Mouse (Mus musculus): ENCODE data around the gene Lama5.

The Lama5 gene

DNA sequence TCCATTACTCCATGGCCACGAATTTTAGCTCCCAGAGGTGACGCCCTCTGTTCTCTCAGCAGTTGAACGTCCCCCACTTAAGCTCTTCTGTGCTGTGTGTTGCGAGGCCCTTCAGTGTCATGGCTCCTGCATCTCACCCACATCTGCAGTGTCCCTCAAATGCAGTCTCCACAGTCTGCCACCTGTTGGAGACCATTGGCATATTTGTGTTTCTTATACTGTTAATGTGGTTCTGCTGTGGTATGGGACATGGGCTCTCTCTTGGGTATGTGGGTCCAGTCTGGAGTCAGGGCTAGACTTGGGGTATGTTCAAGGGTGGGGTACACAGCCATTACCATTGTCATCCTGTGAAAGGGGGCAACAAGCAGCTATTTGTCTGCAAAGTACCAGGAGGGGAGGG is 52.5 kb downstream of the Lama5 start:
- Histone ChIP-seq H3K36me3 (ENCODE audit: control insufficient read depth, insufficient read depth, low read length, poor library complexity, severe bottlenecking) (peaks cover 1% of the 10 kb centered on the region), H3K27me3 (ENCODE audit: control insufficient read depth, insufficient read depth, low read length, poor library complexity, severe bottlenecking) (no peaks in the 10 kb centered on the region)
- DNase-seq (ENCODE audit: low read depth, low spot score): peak; percentile 44

DNA sequence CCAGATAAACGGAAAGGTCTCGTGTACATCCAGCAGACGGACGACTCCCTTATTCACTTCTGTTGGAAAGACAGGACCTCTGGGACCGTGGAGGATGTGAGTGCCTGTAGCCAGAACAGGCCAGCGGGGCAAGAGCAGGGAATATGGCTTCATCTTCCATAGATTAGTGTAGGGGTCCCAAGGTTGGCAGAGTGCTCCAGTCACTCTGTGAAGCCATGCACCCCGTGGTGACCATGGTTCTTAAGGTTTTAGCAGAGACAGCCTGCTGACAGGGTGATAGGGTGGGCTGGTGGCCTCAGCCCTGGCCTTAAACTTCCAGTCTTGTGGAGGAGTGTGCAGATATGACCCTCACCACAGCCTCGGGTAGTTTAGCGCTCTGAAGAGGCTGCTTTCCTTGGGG is 53.5 kb downstream of the Lama5 start:
- peaks cover 1% of the 10 kb centered on the region; the same call in 1 of the 2 replicates for H3K36me3 ChIP-seq (ENCODE audit: control insufficient read depth, insufficient read depth, low read length, poor library complexity, severe bottlenecking)
- H3K27me3 ChIP-seq (ENCODE audit: control insufficient read depth, insufficient read depth, low read length, poor library complexity, severe bottlenecking): no peaks in the 10 kb centered on the region
- no peak for DNase-seq (ENCODE audit: low read depth, low spot score)

DNA sequence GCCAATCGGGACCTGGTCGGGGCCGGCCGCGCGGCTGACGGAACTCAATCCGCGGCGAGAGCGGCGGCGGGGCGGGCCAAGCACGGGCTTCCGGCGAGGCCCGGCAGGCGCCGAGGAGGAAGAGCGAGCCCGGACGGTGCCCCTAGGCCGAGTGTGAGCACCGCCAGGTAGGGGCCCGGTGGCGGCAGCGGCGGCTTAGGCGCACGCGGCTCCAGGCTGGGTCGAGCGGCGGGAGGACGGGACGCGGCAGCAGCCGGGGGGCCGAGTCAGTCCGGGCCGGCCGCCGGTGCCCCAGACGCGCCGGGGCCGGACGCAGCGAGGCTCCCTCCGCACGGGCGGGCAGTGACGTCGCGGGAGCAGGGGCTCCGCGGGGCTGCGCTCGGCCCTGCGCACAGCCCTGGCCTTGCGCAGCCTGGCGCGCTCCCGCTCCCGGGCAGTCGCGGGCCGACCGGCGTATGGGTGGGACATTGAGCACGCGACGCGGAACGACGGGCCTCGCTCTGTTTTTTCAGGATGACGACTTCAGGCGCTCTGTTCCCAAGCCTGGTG is 54.1 kb downstream of the Lama5 start:
- no peak for DNase-seq (ENCODE audit: low read depth, low spot score)
- peaks cover 1% of the 10 kb centered on the region; the same call in 1 of the 2 replicates for H3K36me3 ChIP-seq (ENCODE audit: control insufficient read depth, insufficient read depth, low read length, poor library complexity, severe bottlenecking)
- H3K27me3 ChIP-seq (ENCODE audit: control insufficient read depth, insufficient read depth, low read length, poor library complexity, severe bottlenecking): no peaks in the 10 kb centered on the region

DNA sequence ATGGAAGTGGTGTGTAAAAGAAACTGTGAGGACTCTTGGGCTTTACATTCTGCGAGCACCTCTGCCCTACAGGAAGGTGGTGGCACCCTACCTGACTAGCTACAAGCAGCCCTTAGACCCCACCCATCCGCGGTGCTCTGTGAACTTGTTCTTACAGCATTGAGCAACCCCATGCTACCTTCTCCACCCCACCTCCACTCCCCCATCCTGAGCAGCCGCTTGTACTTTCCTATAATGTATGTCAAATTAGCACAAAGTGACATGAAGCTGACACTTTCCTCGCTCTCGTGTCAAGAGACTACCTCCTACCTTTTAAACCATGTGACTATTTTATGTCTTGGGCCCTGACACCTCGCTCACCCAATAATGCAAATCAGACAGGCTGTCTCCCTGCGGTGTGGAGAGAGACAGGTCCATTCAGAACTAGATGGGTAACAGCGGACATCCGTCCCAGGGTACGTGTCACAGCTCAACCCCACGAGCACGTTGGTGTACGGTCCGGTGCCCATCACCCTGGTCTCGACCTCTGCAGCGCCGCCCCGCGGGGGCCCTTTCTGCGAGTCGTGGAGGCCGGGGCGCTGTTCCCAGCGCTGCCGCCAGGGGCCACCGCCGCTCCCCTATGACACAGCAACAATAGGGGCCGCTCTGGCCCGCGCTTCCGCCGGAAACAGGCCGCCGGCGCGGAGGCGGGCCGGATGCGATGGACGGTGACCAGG is 54.7 kb downstream of the Lama5 start, which contains the start of gene Adrm1:
Gene Adrm1, plus strand, starts transcription at position 680 of the 716 bp plus-strand sequence.
- Histone ChIP-seq H3K36me3 (ENCODE audit: control insufficient read depth, insufficient read depth, low read length, poor library complexity, severe bottlenecking) (peaks cover 1% of the 10 kb centered on the region; the same call in 1 of the 2 replicates), H3K27me3 (ENCODE audit: control insufficient read depth, insufficient read depth, low read length, poor library complexity, severe bottlenecking) (no peaks in the 10 kb centered on the region)
- peak; percentile 98 for DNase-seq (ENCODE audit: low read depth, low spot score)

DNA sequence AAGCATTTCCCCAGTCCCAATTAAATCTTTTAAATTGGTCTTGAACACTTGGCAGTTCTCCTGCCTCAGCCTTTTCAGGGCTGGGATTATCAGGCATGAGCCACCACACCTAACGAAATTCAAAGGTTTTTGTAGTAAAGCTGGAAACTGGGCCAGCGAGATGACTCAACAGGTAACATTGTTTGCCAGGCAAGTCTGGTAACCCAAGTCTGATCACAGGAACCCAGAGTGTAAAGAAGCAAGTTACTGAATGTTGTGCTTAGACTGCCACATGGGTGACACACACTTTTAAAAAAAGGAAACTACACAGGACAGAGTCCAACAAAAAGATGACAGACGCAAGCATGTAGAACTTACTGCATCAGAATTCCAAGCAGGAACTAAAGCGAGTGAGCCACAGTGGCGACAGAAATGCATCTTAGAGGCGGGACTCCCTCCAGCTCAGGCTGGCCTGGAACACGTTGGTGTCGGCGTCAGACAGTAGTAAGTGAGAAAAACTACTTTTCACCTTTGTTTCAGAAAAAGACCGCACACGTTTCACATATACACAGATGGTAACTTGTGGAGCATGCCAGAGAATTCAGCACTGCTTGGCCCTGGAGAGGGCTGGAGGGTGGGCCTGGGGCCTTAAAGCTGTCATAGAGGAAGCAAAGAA is 55.4 kb downstream of the Lama5 start:
- Histone ChIP-seq H3K27me3 (ENCODE audit: control insufficient read depth, insufficient read depth, low read length, poor library complexity, severe bottlenecking) (no peaks in the 10 kb centered on the region), H3K36me3 (ENCODE audit: control insufficient read depth, insufficient read depth, low read length, poor library complexity, severe bottlenecking) (peaks cover 1% of the 10 kb centered on the region; the same call in 1 of the 2 replicates)
- no peak for DNase-seq (ENCODE audit: low read depth, low spot score)

DNA sequence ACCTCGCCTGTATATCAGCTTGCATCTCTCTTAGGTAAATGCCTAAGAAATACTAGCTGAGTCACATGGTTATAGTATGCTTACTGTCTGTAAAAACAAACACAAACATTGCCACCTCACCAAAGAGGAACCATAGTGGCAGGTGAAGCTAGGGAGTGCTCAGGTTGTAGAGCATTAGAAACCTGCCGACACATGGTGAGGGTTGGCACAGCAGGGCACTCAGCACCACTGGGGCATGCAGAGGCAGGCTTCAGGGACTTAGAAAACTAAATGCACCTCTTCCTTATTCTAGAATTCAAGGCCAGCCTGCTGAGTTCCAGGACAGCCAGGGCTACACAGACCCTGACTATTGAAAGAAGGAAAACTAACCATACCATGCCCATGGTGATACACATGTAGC is 58.8 kb downstream of the Lama5 start:
- peaks cover 1% of the 10 kb centered on the region for H3K36me3 ChIP-seq (ENCODE audit: control insufficient read depth, insufficient read depth, low read length, poor library complexity, severe bottlenecking)
- DNase-seq (ENCODE audit: low read depth, low spot score): no peak
- no peaks in the 10 kb centered on the region for H3K27me3 ChIP-seq (ENCODE audit: control insufficient read depth, insufficient read depth, low read length, poor library complexity, severe bottlenecking)

DNA sequence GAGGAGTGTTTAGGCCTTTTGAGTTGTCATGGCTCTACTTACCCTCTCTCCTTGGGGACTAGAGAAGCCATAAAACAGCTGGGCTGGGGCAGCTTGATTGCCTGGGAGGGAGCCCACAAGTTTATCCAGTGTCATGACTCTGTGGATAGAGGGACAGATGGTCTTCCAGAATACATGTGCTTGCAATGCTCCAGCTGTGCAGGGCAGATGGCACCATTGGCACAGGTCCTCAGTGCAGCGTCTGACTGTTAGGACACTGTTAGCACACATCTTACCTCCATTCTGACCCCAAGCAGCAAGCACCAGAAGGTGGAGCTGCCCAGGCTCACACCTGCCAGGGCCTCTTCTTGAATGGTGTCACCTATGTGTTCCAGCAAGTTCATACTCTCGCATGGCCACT is 59.8 kb downstream of the Lama5 start:
- Histone ChIP-seq H3K36me3 (ENCODE audit: control insufficient read depth, insufficient read depth, low read length, poor library complexity, severe bottlenecking) (peaks cover 1% of the 10 kb centered on the region), H3K27me3 (ENCODE audit: control insufficient read depth, insufficient read depth, low read length, poor library complexity, severe bottlenecking) (no peaks in the 10 kb centered on the region)
- no peak for DNase-seq (ENCODE audit: low read depth, low spot score)

DNA sequence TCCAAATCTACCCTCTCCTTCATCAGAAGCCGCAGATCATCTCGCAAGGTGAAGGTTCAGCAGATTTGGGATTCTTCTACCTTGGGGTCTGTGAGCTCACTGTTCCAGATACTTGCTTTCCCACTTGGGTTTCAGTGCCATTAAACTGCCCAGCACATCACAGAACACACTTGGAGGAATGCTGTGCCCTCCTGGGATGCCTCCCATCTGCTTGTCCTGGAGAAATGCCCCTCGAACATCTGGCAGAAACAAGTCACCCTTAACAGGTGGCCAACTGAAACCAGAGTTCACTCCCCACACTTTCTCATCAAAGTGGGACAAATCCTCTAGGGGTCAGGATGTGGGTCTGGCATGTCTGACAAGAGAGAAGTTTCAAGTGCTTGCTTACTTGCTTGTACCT is 67.0 kb downstream of the Lama5 start:
- H3K27me3 ChIP-seq (ENCODE audit: control insufficient read depth, insufficient read depth, low read length, poor library complexity, severe bottlenecking): no peaks in the 10 kb centered on the region
- DNase-seq (ENCODE audit: low read depth, low spot score): no peak
- peaks cover 10% of the 10 kb centered on the region for H3K36me3 ChIP-seq (ENCODE audit: control insufficient read depth, insufficient read depth, low read length, poor library complexity, severe bottlenecking)

DNA sequence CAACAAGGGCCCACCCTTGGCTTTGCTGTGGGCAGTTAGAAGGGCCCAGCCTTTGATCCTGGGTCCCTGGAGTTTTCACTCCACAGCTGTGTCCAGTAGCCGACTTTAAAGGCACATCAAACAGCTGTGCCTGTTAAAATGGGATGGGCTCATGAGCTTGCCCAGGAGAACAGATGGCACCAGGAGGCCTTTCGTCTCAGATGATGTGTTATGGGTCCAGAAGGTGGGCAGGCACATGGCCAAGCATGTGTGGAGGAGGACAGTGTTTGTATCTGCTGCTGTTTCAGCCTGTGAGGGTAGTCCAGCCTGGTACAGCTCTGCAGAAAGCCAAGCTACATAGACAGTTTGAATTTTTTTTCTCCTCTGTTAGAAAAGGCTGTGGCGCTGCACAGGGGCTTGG is 70.9 kb downstream of the Lama5 start:
- no peak for DNase-seq (ENCODE audit: low read depth, low spot score)
- H3K27me3 ChIP-seq (ENCODE audit: control insufficient read depth, insufficient read depth, low read length, poor library complexity, severe bottlenecking): no peaks in the 10 kb centered on the region
- H3K36me3 ChIP-seq (ENCODE audit: control insufficient read depth, insufficient read depth, low read length, poor library complexity, severe bottlenecking): peaks cover 16% of the 10 kb centered on the region

DNA sequence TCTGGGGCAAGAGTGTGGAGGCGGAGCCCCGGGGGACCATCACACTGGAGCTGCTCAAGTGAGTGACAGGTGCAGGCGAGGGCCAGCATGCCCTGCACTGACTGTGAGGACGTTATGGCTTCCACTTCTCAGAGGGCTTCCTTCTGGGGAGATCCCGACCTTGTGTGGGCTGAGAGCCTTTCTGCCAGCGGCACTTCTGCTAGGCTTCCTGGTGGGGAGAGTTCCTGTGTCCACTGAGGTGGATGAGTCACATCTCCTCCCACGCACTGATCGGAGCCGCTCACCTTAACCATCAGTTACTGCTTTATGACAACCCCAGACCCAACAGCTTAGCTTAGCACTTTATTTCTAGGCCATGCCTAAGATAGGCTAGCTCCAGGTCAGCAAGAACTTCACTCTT is 77.1 kb downstream of the Lama5 start:
- Histone ChIP-seq H3K36me3 (ENCODE audit: control insufficient read depth, insufficient read depth, low read length, poor library complexity, severe bottlenecking) (peaks cover 21% of the 10 kb centered on the region), H3K27me3 (ENCODE audit: control insufficient read depth, insufficient read depth, low read length, poor library complexity, severe bottlenecking) (no peaks in the 10 kb centered on the region)
- DNase-seq (ENCODE audit: low read depth, low spot score): no peak

DNA sequence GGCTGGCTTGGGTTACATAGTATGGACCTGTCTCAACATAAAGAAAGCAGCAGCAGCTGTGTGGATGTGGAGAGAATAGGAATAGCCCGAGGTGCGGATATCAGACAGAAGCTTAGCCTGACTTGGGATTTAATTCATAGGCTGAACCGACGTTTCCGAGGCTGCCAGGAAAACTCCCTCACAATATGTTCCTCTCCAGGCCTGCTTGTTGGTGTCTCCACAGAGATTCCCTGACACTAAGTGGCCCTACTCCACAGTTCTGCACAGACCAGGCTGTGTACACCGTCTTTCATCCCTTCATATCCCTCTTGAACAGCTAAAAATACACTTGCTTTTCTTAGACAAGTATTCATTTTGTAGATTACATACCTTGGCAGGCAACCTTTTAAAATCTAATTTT is 78.3 kb downstream of the Lama5 start:
- Histone ChIP-seq H3K27me3 (ENCODE audit: control insufficient read depth, insufficient read depth, low read length, poor library complexity, severe bottlenecking) (no peaks in the 10 kb centered on the region), H3K36me3 (ENCODE audit: control insufficient read depth, insufficient read depth, low read length, poor library complexity, severe bottlenecking) (peaks cover 17% of the 10 kb centered on the region)
- no peak for DNase-seq (ENCODE audit: low read depth, low spot score)

DNA sequence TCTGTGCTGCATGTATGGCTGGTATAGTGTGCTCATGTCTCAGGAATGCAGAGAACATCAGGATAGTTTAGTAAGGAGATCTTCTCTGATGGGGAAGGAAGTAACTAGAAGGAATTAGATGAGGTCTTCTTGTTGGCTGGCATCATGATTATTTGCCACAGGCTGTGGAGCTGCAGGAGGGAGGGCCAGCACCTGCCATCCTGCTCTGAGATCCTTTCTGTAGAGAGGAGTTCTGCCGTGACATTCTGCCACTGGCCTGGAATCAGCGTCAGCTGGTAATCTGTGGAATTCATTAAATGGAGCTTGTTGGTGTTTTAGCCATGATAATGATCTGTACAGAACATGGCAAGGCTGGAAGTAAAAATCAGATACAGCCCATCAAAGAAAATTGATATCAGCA is 79.6 kb downstream of the Lama5 start:
- peaks cover 17% of the 10 kb centered on the region for H3K36me3 ChIP-seq (ENCODE audit: control insufficient read depth, insufficient read depth, low read length, poor library complexity, severe bottlenecking)
- no peaks in the 10 kb centered on the region for H3K27me3 ChIP-seq (ENCODE audit: control insufficient read depth, insufficient read depth, low read length, poor library complexity, severe bottlenecking)
- DNase-seq (ENCODE audit: low read depth, low spot score): no peak

DNA sequence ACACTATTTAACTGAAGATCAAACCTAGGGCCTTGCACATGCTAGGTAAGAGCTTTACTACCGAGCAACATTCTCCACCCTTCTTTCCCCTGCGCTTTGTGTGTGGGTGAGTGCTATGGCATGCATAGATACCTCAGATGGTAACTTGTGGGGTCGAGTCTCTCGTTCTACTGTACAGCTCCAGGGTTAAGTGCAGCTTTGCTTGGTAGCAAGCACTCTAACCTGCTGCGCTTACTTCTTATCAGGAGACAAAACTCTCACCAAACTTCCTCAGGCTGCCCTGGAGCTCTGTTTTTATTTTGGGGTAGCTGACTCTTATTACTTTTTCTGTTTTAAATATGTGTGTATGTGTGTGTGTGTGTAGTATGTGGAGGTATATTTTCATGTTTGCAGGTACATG is 90.2 kb downstream of the Lama5 start:
- Histone ChIP-seq H3K27me3 (ENCODE audit: control insufficient read depth, insufficient read depth, low read length, poor library complexity, severe bottlenecking) (no peaks in the 10 kb centered on the region), H3K36me3 (ENCODE audit: control insufficient read depth, insufficient read depth, low read length, poor library complexity, severe bottlenecking) (0 out of 2 replicates have a peak, but pooled peaks cover 3% of the 10 kb centered on the region)
- DNase-seq (ENCODE audit: low read depth, low spot score): no peak

DNA sequence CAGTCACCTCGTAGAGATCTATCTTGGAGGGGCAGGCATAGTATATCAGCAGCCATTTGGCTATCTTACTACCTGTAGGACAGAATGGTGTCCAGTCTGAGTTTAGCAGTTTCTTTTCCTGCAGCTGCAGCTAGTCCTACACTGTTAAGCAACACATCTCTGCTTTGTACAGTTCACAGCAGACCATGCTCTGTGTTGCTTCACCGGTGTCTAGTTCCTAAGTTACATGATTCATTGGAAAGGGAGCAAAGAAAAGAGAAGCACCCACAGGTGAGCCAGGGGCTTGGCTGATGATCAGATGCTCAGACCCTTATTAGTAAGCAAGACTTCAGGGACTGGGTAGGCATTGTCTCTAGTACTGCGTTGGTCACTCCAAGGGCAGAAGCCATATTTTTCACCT is 91.7 kb downstream of the Lama5 start:
- Histone ChIP-seq H3K36me3 (ENCODE audit: control insufficient read depth, insufficient read depth, low read length, poor library complexity, severe bottlenecking) (no peaks in the 10 kb centered on the region), H3K27me3 (ENCODE audit: control insufficient read depth, insufficient read depth, low read length, poor library complexity, severe bottlenecking) (no peaks in the 10 kb centered on the region)
- no peak for DNase-seq (ENCODE audit: low read depth, low spot score)

DNA sequence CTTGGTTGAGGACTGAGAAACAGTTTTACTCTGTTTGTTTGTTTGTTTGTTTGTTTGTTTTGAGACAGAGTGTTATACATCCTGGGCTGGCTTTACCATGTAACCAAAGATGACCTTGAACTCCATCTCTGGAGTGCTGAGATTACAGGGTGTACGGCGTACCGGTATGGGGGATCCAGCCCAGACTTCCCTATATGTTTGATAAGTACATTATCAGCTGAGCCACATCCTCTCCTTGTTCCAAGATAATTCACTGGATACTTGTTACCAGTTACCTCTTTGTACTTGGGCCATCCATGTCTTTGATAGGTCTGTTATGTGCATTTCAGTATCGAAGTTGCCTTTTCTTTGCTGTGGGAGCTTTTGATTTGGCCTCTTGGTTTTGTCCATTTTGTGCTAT is 92.4 kb downstream of the Lama5 start:
- H3K27me3 ChIP-seq (ENCODE audit: control insufficient read depth, insufficient read depth, low read length, poor library complexity, severe bottlenecking): no peaks in the 10 kb centered on the region
- H3K36me3 ChIP-seq (ENCODE audit: control insufficient read depth, insufficient read depth, low read length, poor library complexity, severe bottlenecking): no peaks in the 10 kb centered on the region
- DNase-seq (ENCODE audit: low read depth, low spot score): no peak

Data from splenic B cell, adult 2 months (primary cell).